Mouse (Mus musculus): ENCODE measurements around the gene Sh3pxd2b. TPM values are rescaled to one million over a fixed set of nuclear protein-coding genes. Genes with fewer than 3 reads are reported as not detected.

The Sh3pxd2b gene
- polyA plus RNA-seq, 1 experiment from 2014 or later: 20.0 TPM

- peaks cover 24% of the 10 kb centered on the region for H3K36me3 ChIP-seq (ENCODE audit: control insufficient read depth, insufficient read depth, low read length)
- H3K4me3 ChIP-seq (ENCODE audit: low read depth, low read length): peak overlapping the region; percentile 83
- no peaks in the 10 kb centered on the region for H3K9me3 ChIP-seq (ENCODE audit: control insufficient read depth, low read length)
- H3K4me2 ChIP-seq (ENCODE audit: low read length): peak overlapping the region; percentile 81
- H3K27ac ChIP-seq (ENCODE audit: low read depth): peak overlapping the region; percentile 79
- H3K4me1 ChIP-seq (replicated peaks; ENCODE audit: control insufficient read depth, insufficient read depth, low read length): peaks cover 24% of the 10 kb centered on the region
- H3K9ac ChIP-seq (ENCODE audit: low read length): peak overlapping the region; percentile 85
- no peaks in the 10 kb centered on the region for H3K27me3 ChIP-seq (replicated peaks; ENCODE audit: control insufficient read depth, insufficient read depth, low read length)
- DNase-seq (ENCODE audit: low spot score): peak; percentile 67
- no peak for ATAC-seq (replicated peaks; ENCODE audit: low FRiP score, low TSS enrichment, low read depth)
- WGBS: 20% methylated on average over 9 of the region's 9 CpGs
Observed at GRCm38 (mm10) chr11:32348433-32349283, 1.0 kb downstream of the Sh3pxd2b start.

DNA sequence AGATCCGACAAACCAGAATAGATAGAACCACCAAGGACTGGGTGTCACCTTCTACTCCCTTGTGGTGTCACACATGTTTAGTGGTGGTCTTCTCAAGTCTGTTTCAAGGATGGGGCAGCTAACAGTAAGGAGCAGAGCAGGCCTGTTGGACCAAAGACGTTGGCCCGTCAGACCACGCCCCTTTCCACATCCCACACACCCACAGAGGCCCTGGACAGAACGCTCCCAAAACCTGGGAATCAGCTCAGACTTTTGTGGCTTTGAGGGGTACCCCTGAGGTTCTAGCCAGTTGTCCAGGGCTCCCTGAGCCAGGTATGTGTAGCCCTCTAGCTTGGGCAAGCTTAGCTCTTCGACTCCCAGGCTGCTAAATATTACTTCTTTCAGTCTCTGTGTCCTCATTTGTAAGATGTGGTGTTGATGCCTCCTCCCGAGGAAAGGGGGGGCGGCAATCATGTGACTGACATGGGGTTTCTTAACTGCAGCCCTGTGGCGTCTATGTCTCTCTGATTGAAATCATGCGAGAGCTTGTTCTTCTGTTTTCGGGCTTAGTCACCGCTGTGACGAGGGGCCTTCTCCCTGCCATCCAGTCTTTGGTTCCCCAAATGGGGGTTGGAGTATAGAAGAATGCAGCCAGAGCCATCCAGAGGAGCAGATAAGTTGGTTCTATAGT is 1.8 kb downstream of the Sh3pxd2b start:
- Histone ChIP-seq H3K9me3 (ENCODE audit: control insufficient read depth, low read length) (no peaks in the 10 kb centered on the region), H3K27ac (ENCODE audit: low read depth) (no peak overlapping the region), H3K27me3 (replicated peaks; ENCODE audit: control insufficient read depth, insufficient read depth, low read length) (no peaks in the 10 kb centered on the region), H3K9ac (ENCODE audit: low read length) (no peak overlapping the region), H3K36me3 (ENCODE audit: control insufficient read depth, insufficient read depth, low read length) (peaks cover 26% of the 10 kb centered on the region), H3K4me3 (ENCODE audit: low read depth, low read length) (peak overlapping the region; percentile 83), H3K4me2 (ENCODE audit: low read length) (peak overlapping the region; percentile 81), H3K4me1 (replicated peaks; ENCODE audit: control insufficient read depth, insufficient read depth, low read length) (peaks cover 24% of the 10 kb centered on the region)
- no peak for ATAC-seq (replicated peaks; ENCODE audit: low FRiP score, low TSS enrichment, low read depth)
- no peak for DNase-seq (ENCODE audit: low spot score)
- 73% methylated on average over 13 of the region's 13 CpGs for WGBS

DNA sequence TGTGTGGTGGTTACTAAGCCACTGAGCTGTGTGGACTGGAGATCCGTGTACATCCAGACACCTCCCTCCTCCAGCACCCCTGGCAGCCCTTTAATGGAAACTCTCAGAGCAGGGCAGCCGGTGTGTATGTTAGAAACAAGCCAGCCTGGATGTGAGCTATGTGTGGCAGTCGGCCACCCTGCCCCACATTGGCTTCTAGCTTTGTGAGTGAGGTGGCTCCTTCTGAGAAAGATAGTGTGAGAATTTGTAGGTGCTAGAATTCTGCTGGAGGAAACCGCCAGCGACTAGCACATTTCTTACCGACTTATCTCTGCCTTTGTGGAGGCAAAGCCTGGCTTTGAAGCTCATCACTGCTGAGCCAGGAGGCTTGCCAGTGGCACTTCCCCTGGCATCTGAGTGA is 5.3 kb downstream of the Sh3pxd2b start:
- no peaks in the 10 kb centered on the region for H3K9me3 ChIP-seq (ENCODE audit: control insufficient read depth, low read length)
- peak overlapping the region; percentile 43; the same call in 1 of the 2 replicates for H3K27ac ChIP-seq (ENCODE audit: low read depth)
- H3K4me2 ChIP-seq (ENCODE audit: low read length): no peak overlapping the region
- H3K9ac ChIP-seq (ENCODE audit: low read length): no peak overlapping the region
- DNase-seq (ENCODE audit: low spot score) (no peak), ATAC-seq (replicated peaks; ENCODE audit: low FRiP score, low TSS enrichment, low read depth) (no peak)
- no peaks in the 10 kb centered on the region for H3K27me3 ChIP-seq (replicated peaks; ENCODE audit: control insufficient read depth, insufficient read depth, low read length)
- no peak overlapping the region for H3K4me3 ChIP-seq (ENCODE audit: low read depth, low read length)
- peaks cover 16% of the 10 kb centered on the region for H3K4me1 ChIP-seq (replicated peaks; ENCODE audit: control insufficient read depth, insufficient read depth, low read length)
- 79% methylated on average over 6 of the region's 6 CpGs for WGBS
- peaks cover 27% of the 10 kb centered on the region for H3K36me3 ChIP-seq (ENCODE audit: control insufficient read depth, insufficient read depth, low read length)

DNA sequence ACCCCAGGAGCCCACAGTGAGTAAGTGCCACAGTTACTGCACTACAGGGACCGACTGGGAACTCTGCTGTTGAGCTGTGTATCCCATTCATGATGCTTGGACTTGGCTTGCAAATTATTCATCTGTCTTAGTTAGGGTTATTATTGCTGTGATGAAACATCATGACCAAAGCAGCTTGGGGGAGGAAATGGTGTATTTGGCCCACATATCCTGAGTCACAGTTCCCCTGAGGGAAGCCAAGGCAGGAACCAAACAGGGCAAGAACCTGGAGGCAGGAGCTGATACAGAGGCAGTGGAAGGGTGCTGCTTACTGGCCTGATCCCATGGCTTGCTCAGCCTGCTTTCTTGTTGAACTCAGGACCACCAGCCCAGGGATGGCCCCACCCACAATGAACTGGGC is 7.8 kb downstream of the Sh3pxd2b start:
- no peak overlapping the region for H3K9ac ChIP-seq (ENCODE audit: low read length)
- ATAC-seq (replicated peaks; ENCODE audit: low FRiP score, low TSS enrichment, low read depth) (no peak), DNase-seq (ENCODE audit: low spot score) (no peak)
- H3K36me3 ChIP-seq (ENCODE audit: control insufficient read depth, insufficient read depth, low read length): peaks cover 26% of the 10 kb centered on the region
- H3K27ac ChIP-seq (ENCODE audit: low read depth): no peak overlapping the region
- no peaks in the 10 kb centered on the region for H3K27me3 ChIP-seq (replicated peaks; ENCODE audit: control insufficient read depth, insufficient read depth, low read length)
- H3K4me3 ChIP-seq (ENCODE audit: low read depth, low read length): no peak overlapping the region
- H3K9me3 ChIP-seq (ENCODE audit: control insufficient read depth, low read length): no peaks in the 10 kb centered on the region
- 65% methylated on average over 1 of the region's 1 CpGs for WGBS
- H3K4me2 ChIP-seq (ENCODE audit: low read length): no peak overlapping the region
- peaks cover 3% of the 10 kb centered on the region; the same call in 1 of the 2 replicates for H3K4me1 ChIP-seq (replicated peaks; ENCODE audit: control insufficient read depth, insufficient read depth, low read length)

- 62% methylated on average over 9 of the region's 9 CpGs for WGBS
- no peak for ATAC-seq (replicated peaks; ENCODE audit: low FRiP score, low TSS enrichment, low read depth)
Observed at GRCm38 (mm10) chr11:32357686-32358085, 10.1 kb downstream of the Sh3pxd2b start.

GRCm38 (mm10) chr11:32358399-32358798 is 10.8 kb downstream of the Sh3pxd2b start:
- Histone ChIP-seq H3K27me3 (replicated peaks; ENCODE audit: control insufficient read depth, insufficient read depth, low read length) (no peaks in the 10 kb centered on the region), H3K4me1 (replicated peaks; ENCODE audit: control insufficient read depth, insufficient read depth, low read length) (peaks cover 8% of the 10 kb centered on the region; the same call in 1 of the 2 replicates), H3K36me3 (ENCODE audit: control insufficient read depth, insufficient read depth, low read length) (peaks cover 4% of the 10 kb centered on the region; the same call in 1 of the 2 replicates), H3K9me3 (ENCODE audit: control insufficient read depth, low read length) (no peaks in the 10 kb centered on the region), H3K27ac (ENCODE audit: low read depth) (no peak overlapping the region), H3K4me3 (ENCODE audit: low read depth, low read length) (no peak overlapping the region), H3K9ac (ENCODE audit: low read length) (no peak overlapping the region), H3K4me2 (ENCODE audit: low read length) (no peak overlapping the region)
- no peak for ATAC-seq (replicated peaks; ENCODE audit: low FRiP score, low TSS enrichment, low read depth)
- DNase-seq (ENCODE audit: low spot score): no peak
- 64% methylated on average over 6 of the region's 6 CpGs for WGBS

More at GRCm38 (mm10) chr11:32357686-32358085, 10.1 kb downstream of the Sh3pxd2b start:
- no peak overlapping the region for H3K4me2 ChIP-seq (ENCODE audit: low read length)
- H3K4me1 ChIP-seq (replicated peaks; ENCODE audit: control insufficient read depth, insufficient read depth, low read length): peaks cover 3% of the 10 kb centered on the region; the same call in 1 of the 2 replicates
- H3K27ac ChIP-seq (ENCODE audit: low read depth): no peak overlapping the region
- peaks cover 4% of the 10 kb centered on the region; the same call in 1 of the 2 replicates for H3K36me3 ChIP-seq (ENCODE audit: control insufficient read depth, insufficient read depth, low read length)
- H3K27me3 ChIP-seq (replicated peaks; ENCODE audit: control insufficient read depth, insufficient read depth, low read length): no peaks in the 10 kb centered on the region
- no peak overlapping the region for H3K4me3 ChIP-seq (ENCODE audit: low read depth, low read length)
- no peaks in the 10 kb centered on the region for H3K9me3 ChIP-seq (ENCODE audit: control insufficient read depth, low read length)
- no peak overlapping the region for H3K9ac ChIP-seq (ENCODE audit: low read length)
- DNase-seq (ENCODE audit: low spot score): no peak

DNA sequence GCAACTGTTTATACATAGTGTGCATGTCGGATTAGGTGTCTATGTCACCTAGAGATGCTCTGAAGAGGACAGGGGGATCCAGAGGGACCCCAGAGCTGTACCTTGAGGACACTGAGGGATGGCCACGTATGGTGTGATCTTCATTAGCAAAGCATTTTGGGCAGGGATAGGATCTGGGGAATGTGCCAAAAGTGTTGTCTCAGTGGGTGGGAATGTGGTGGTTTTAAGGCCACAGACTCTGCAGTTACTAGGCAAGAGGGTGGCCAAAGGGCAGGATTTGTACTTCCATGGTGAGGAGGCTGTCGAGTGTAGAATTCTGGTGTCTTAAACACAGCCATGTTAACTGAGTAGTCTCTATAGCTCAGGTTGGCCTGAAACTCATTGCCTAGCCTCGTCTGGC is 11.9 kb downstream of the Sh3pxd2b start:
- 85% methylated on average over 4 of the region's 4 CpGs for WGBS
- no peaks in the 10 kb centered on the region for H3K9me3 ChIP-seq (ENCODE audit: control insufficient read depth, low read length)
- peaks cover under 1% of the 10 kb centered on the region; the same call in 1 of the 2 replicates for H3K36me3 ChIP-seq (ENCODE audit: control insufficient read depth, insufficient read depth, low read length)
- H3K4me2 ChIP-seq (ENCODE audit: low read length): no peak overlapping the region
- ATAC-seq (replicated peaks; ENCODE audit: low FRiP score, low TSS enrichment, low read depth) (no peak), DNase-seq (ENCODE audit: low spot score) (no peak)
- H3K4me3 ChIP-seq (ENCODE audit: low read depth, low read length): no peak overlapping the region
- no peak overlapping the region for H3K9ac ChIP-seq (ENCODE audit: low read length)
- H3K27ac ChIP-seq (ENCODE audit: low read depth): no peak overlapping the region
- no peaks in the 10 kb centered on the region for H3K27me3 ChIP-seq (replicated peaks; ENCODE audit: control insufficient read depth, insufficient read depth, low read length)
- H3K4me1 ChIP-seq (replicated peaks; ENCODE audit: control insufficient read depth, insufficient read depth, low read length): peaks cover 20% of the 10 kb centered on the region

- ATAC-seq (replicated peaks; ENCODE audit: low FRiP score, low TSS enrichment, low read depth) (no peak), DNase-seq (ENCODE audit: low spot score) (no peak)
- H3K27me3 ChIP-seq (replicated peaks; ENCODE audit: control insufficient read depth, insufficient read depth, low read length): no peaks in the 10 kb centered on the region
- no peaks in the 10 kb centered on the region; the same call in 1 of the 2 replicates for H3K36me3 ChIP-seq (ENCODE audit: control insufficient read depth, insufficient read depth, low read length)
- WGBS: 93% methylated on average over 9 of the region's 9 CpGs
- no peak overlapping the region for H3K4me3 ChIP-seq (ENCODE audit: low read depth, low read length)
- peaks cover 27% of the 10 kb centered on the region for H3K4me1 ChIP-seq (replicated peaks; ENCODE audit: control insufficient read depth, insufficient read depth, low read length)
- H3K9ac ChIP-seq (ENCODE audit: low read length): no peak overlapping the region
- no peak overlapping the region for H3K4me2 ChIP-seq (ENCODE audit: low read length)
- H3K27ac ChIP-seq (ENCODE audit: low read depth): no peak overlapping the region
- H3K9me3 ChIP-seq (ENCODE audit: control insufficient read depth, low read length): no peaks in the 10 kb centered on the region
Observed at GRCm38 (mm10) chr11:32361774-32362173, 14.2 kb downstream of the Sh3pxd2b start.
